Mouse (Mus musculus): Measurements from ENCODE around the gene Derl3. TPM values are rescaled to one million over a fixed set of nuclear protein-coding genes. Genes with fewer than 3 reads are reported as not detected.
"Not testable (repeated sequence)": the region's sequence is repeated elsewhere in the genome, so short reads cannot be mapped to it uniquely, and the experiment has no call there.

The Derl3 gene
- total and polyA plus RNA-seq, 2 experiments from 2014 or later = 0.63 to 1.8 TPM

DNA sequence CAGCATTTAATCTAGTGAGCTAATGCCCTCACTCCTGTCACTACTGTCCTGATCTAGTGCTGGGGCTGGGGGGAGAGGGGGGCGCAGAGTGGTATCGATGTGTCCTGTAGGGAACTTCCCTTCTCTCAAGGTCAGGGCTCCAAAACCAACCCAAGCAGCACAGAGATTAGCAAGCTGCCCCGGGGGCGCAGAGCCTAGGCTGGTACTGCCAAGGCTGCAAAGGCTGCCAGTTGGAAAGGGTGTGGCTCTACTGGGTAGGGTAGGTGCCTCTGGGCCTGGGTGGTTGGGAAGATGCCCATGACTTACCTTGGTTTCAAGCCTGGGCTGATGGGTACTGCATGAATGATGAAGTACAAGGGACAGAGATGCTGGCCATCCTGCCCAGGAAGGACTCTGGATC is 35.6 kb upstream of the Derl3 start:
- no peaks in the 10 kb centered on the region for H3K27me3 ChIP-seq (ENCODE audit: insufficient read depth, low read length)
- H3K9me3 ChIP-seq (ENCODE audit: low read length) = no peaks in the 10 kb centered on the region
- WGBS = 81% methylated on average over 4 of the region's 4 CpGs
- DNase-seq (ENCODE audit: low spot score) (no peak), ATAC-seq (no peak)
- TF ChIP-seq CTCF (IDR thresholded peaks at IDR 0.05; ENCODE audit: low read depth) = no peak
- H3K36me3 ChIP-seq (ENCODE audit: insufficient read depth, low read length) = peaks cover 5% of the 10 kb centered on the region
- H3K9ac ChIP-seq (replicated peaks; ENCODE audit: low read length) = no peak overlapping the region
- no peak overlapping the region for H3K4me2 ChIP-seq (ENCODE audit: low read depth, low read length)
- H3K27ac ChIP-seq = no peak overlapping the region
- H3K4me3 ChIP-seq (ENCODE audit: low read length) = no peak overlapping the region
- 0 out of 2 replicates have a peak, but pooled peaks cover 7% of the 10 kb centered on the region for H3K4me1 ChIP-seq (ENCODE audit: insufficient read depth, low read length)

GRCm38 (mm10) chr10:75859107-75859746 is 34.0 kb upstream of the Derl3 start:
- Histone ChIP-seq H3K4me3 (ENCODE audit: low read length) (peak overlapping the region; percentile 57), H3K27ac (peak overlapping the region; percentile 93), H3K9ac (replicated peaks; ENCODE audit: low read length) (peak overlapping the region; percentile 79), H3K4me2 (ENCODE audit: low read depth, low read length) (peak overlapping the region; percentile 69), H3K36me3 (ENCODE audit: insufficient read depth, low read length) (peaks cover 5% of the 10 kb centered on the region), H3K9me3 (ENCODE audit: low read length) (no peaks in the 10 kb centered on the region), H3K27me3 (ENCODE audit: insufficient read depth, low read length) (no peaks in the 10 kb centered on the region), H3K4me1 (ENCODE audit: insufficient read depth, low read length) (0 out of 2 replicates have a peak, but pooled peaks cover 7% of the 10 kb centered on the region)
- ATAC-seq = peak; percentile 85
- peak; percentile 78 for DNase-seq (ENCODE audit: low spot score)
- 3% methylated on average over 26 of the region's 27 CpGs for WGBS
- no peak for TF ChIP-seq CTCF (IDR thresholded peaks at IDR 0.05; ENCODE audit: low read depth)

DNA sequence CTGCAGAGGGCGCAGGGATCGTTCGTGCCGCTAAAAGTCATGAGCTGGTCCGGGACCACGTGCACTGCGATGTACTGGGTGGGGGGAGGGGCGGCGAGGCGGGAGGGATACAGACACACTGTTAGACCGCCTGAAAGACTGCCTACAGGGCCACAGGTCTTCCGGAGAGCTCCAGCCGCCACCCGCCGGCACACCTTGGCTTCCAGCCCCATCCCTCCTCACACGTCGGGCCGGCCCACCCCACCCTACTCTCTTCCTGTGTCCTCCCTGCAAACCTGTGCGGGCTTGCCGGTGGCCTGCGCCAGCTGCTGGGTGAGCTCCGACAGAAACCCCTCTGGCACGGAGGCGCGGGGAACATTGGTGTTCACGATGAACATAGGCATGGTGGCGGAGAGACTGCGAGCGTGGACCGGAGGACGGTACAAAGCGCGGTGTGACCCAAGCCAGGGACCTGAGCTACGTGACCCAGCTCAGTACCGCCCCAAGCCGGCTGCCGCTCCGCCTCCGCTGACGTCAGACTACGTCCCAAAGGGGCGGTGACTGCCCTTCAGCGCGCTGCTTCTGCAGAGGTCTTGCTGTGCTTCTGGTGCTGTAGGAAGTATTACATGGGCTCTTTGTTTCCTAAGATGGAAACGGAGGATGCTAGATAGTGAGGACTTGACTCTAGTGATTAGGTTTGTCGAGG is 33.3 kb upstream of the Derl3 start, which contains the start of gene Mif:
Gene Mif, minus strand, starts transcription at position 455 of the 685 bp plus-strand sequence.
- ATAC-seq (peak; percentile 95), DNase-seq (ENCODE audit: low spot score) (peak; percentile 95)
- not testable (repeated sequence) for H3K4me1 ChIP-seq (ENCODE audit: insufficient read depth, low read length); H3K9me3 ChIP-seq (ENCODE audit: low read length); H3K36me3 ChIP-seq (ENCODE audit: insufficient read depth, low read length); H3K27me3 ChIP-seq (ENCODE audit: insufficient read depth, low read length)
- peak; percentile 41 for TF ChIP-seq CTCF (IDR thresholded peaks at IDR 0.05; ENCODE audit: low read depth)
- peak within 1 kb of the TSS; percentile 57 for H3K4me3 ChIP-seq (ENCODE audit: low read length)
- peak within 1 kb of the TSS; percentile 69 for H3K4me2 ChIP-seq (ENCODE audit: low read depth, low read length)
- peak within 1 kb of the TSS; percentile 79 for H3K9ac ChIP-seq (replicated peaks; ENCODE audit: low read length)
- WGBS = under 1% methylated on average over 44 of the region's 46 CpGs
- H3K27ac ChIP-seq = peak within 1 kb of the TSS; percentile 93

DNA sequence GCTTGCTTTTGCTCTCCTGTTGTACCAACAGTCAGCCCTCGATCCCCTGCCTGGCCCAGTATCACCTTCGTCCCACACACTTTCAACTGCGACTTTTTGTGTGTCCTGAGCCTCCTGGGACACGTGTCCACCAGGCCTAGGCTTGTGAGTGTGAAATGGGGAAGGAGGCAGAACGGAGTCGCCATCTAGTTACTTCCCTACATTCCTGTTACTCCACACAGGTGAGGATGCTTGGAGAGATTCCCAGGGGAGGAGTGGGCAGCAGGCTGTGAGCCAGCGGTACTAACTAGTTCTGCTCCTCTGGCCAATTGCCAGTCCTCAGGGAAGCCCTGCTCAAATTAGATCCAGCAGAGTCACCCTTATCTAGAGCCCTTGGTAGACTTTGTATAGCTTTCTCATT is 32.5 kb upstream of the Derl3 start:
- DNase-seq (ENCODE audit: low spot score) = peak; percentile 27
- Histone ChIP-seq H3K9ac (replicated peaks; ENCODE audit: low read length) (peak overlapping the region; percentile 79; the same call in 1 of the 2 replicates), H3K36me3 (ENCODE audit: insufficient read depth, low read length) (peaks cover 5% of the 10 kb centered on the region), H3K4me1 (ENCODE audit: insufficient read depth, low read length) (0 out of 2 replicates have a peak, but pooled peaks cover 7% of the 10 kb centered on the region), H3K4me3 (ENCODE audit: low read length) (peak overlapping the region; percentile 57; the same call in 1 of the 2 replicates), H3K4me2 (ENCODE audit: low read depth, low read length) (peak overlapping the region; percentile 69), H3K9me3 (ENCODE audit: low read length) (no peaks in the 10 kb centered on the region), H3K27ac (peak overlapping the region; percentile 93), H3K27me3 (ENCODE audit: insufficient read depth, low read length) (no peaks in the 10 kb centered on the region)
- TF ChIP-seq CTCF (IDR thresholded peaks at IDR 0.05; ENCODE audit: low read depth) = no peak
- ATAC-seq = no peak
- 19% methylated on average over 7 of the region's 7 CpGs for WGBS

- no peak overlapping the region for H3K4me2 ChIP-seq (ENCODE audit: low read depth, low read length)
- no peak for DNase-seq (ENCODE audit: low spot score)
- H3K9me3 ChIP-seq (ENCODE audit: low read length) = no peaks in the 10 kb centered on the region
- H3K36me3 ChIP-seq (ENCODE audit: insufficient read depth, low read length) = peaks cover 5% of the 10 kb centered on the region
- ATAC-seq = no peak
- TF ChIP-seq CTCF (IDR thresholded peaks at IDR 0.05; ENCODE audit: low read depth) = no peak
- H3K4me1 ChIP-seq (ENCODE audit: insufficient read depth, low read length) = 0 out of 2 replicates have a peak, but pooled peaks cover 7% of the 10 kb centered on the region
- no peak overlapping the region for H3K9ac ChIP-seq (replicated peaks; ENCODE audit: low read length)
- no peaks in the 10 kb centered on the region for H3K27me3 ChIP-seq (ENCODE audit: insufficient read depth, low read length)
- H3K27ac ChIP-seq = no peak overlapping the region
- H3K4me3 ChIP-seq (ENCODE audit: low read length) = no peak overlapping the region
- 44% methylated on average over 5 of the region's 5 CpGs for WGBS
These were observed 31.6 kb upstream of the Derl3 start for GRCm38 (mm10) chr10:75861587-75861986.

DNA sequence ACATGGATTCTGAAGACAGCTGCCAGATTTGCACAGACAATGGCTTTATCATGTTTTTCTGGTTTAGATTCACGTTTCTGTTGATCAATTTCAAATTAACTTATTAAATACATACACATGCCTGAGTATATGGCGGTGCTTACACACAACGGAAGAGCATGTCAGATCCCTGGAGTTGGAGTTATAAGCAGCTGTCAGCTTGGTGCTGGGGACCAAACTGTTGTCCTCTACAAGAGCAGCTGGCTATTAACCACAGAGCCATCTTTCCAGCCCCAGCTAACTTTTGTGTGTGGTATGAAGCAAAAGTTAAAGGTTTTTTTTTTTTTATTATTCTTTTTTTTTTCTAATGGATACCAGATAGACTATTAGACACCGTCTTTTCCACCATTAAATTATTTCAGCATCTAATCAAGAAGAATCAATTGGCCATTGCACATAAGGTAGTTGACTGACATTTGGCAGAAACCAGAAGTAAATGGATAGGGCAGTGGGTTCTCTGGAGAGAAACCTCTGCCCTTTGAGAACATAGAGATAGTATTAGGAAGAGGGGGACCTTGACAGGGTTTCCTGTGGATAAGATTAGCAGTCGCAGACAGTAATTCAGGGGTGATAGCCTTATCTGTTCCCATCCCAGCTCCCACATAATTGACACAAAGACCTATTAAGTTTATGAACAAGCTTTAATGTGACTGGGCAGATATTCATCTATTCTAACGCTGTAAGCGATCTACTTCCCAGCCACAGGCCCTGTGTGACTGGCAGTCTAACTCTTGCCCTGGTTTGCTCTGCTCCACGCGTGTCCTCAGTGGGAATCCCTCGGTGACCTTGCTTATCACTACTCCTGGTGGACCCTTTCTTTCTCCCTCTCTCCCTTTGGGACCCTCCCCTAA is 20.9 kb upstream of the Derl3 start:
- Histone ChIP-seq H3K4me2 (ENCODE audit: low read depth, low read length) (peak overlapping the region; percentile 50), H3K4me1 (ENCODE audit: insufficient read depth, low read length) (peaks cover 10% of the 10 kb centered on the region), H3K9me3 (ENCODE audit: low read length) (no peaks in the 10 kb centered on the region), H3K27ac (peak overlapping the region; percentile 81), H3K36me3 (ENCODE audit: insufficient read depth, low read length) (no peaks in the 10 kb centered on the region), H3K4me3 (ENCODE audit: low read length) (peak overlapping the region; percentile 25), H3K27me3 (ENCODE audit: insufficient read depth, low read length) (no peaks in the 10 kb centered on the region), H3K9ac (replicated peaks; ENCODE audit: low read length) (peak overlapping the region; percentile 28; the same call in 1 of the 2 replicates)
- TF ChIP-seq CTCF (IDR thresholded peaks at IDR 0.05; ENCODE audit: low read depth) = no peak
- no peak for DNase-seq (ENCODE audit: low spot score)
- WGBS = 32% methylated on average over 10 of the region's 10 CpGs
- no peak; the same call in 1 of the 2 replicates for ATAC-seq
